ENCODE assay signal across 8 mouse cellular contexts in the genomic region with DNA sequence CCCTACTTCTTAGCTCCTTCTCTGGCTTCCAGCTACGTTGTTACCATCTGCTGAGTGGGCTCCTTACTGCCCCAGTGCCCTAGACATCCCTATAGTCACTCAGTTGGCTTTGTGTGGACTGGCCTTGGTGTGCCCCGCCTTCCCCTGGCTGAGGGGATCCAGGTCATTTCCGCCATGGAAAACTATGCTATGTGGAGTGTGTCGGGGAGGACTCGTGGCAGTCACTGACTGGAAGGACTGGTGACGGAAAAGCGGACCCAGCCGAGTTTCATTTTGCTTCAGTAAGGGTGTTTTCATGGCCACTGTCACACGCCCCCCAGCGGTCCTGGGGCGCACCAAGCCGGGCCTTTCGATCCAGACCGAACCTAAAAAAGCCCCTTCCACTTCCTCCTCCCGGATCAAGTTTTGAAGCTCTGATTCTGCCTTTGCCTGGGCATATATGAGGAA. TPM values are rescaled to one million over a fixed set of nuclear protein-coding genes. Genes with fewer than 3 reads are reported as not detected.
DNase-seq lines count a peak whose midpoint lies in the region; ATAC-seq and TF ChIP-seq lines count a peak whose summit lies in the region.

No protein-coding gene starts in this region.

- WGBS in forebrain, postnatal 0 days = 2% methylated on average over 15 of the region's 15 CpGs
- WGBS in hindbrain, embryonic 11.5 days = 5% methylated on average over 15 of the region's 15 CpGs

- H3K27ac ChIP-seq in forebrain, postnatal 0 days (ENCODE audit: low read depth, low read length) = peak overlapping the region; percentile 89
- H3K27ac ChIP-seq in hindbrain, embryonic 11.5 days (ENCODE audit: low read depth, low read length) = peak overlapping the region; percentile 87

- H3K27me3 ChIP-seq in forebrain, postnatal 0 days (ENCODE audit: insufficient read depth, low read length) = no peaks in the 10 kb centered on the region
- H3K27me3 ChIP-seq in hindbrain, embryonic 11.5 days (ENCODE audit: control insufficient read depth, insufficient read depth, low read length) = no peaks in the 10 kb centered on the region

- H3K4me1 ChIP-seq in forebrain, postnatal 0 days (ENCODE audit: insufficient read depth) = peaks cover 39% of the 10 kb centered on the region
- peaks cover 19% of the 10 kb centered on the region for H3K4me1 ChIP-seq in hindbrain, embryonic 11.5 days (replicated peaks; ENCODE audit: control insufficient read depth, insufficient read depth, low read length)

- ATAC-seq in forebrain, postnatal 0 days = peak; percentile 14
- ATAC-seq in hindbrain, embryonic 11.5 days (ENCODE audit: low FRiP score) = peak; percentile 56

- TF ChIP-seq CTCF in forebrain, postnatal 0 days (IDR thresholded peaks at IDR 0.05; ENCODE audit: low read depth) = peak; percentile 60

- H3K4me2 ChIP-seq in forebrain, postnatal 0 days (ENCODE audit: low read depth) = peak overlapping the region; percentile 82
- H3K4me2 ChIP-seq in hindbrain, embryonic 11.5 days (replicated peaks; ENCODE audit: low read depth, low read length) = peak overlapping the region; percentile 84

- H3K36me3 ChIP-seq in forebrain, postnatal 0 days (ENCODE audit: insufficient read depth) = no peaks in the 10 kb centered on the region
- no peaks in the 10 kb centered on the region for H3K36me3 ChIP-seq in hindbrain, embryonic 11.5 days (ENCODE audit: control insufficient read depth, insufficient read depth, low read length)

- peak overlapping the region; percentile 73 for H3K4me3 ChIP-seq in forebrain, postnatal 0 days (ENCODE audit: low read depth, low read length)
- peak overlapping the region; percentile 81 for H3K4me3 ChIP-seq in hindbrain, embryonic 11.5 days (ENCODE audit: low read depth, low read length)

- DNase-seq in NIH3T3 (ENCODE audit: low read depth) = peak; percentile 79
- DNase-seq in cerebellum, adult 18-20 months = peak; percentile 71 to 73
- DNase-seq in forebrain, postnatal 0 days = peak; percentile 68
- DNase-seq in hindbrain, embryonic 11.5 days (ENCODE audit: low spot score) = peak; percentile 70
- peak; percentile 81 for DNase-seq in layer of hippocampus, adult 9-11 months
- DNase-seq in lung, postnatal 36 days = peak; percentile 82
- DNase-seq in right cerebral cortex, adult 18-20 months = peak; percentile 69
- DNase-seq in urinary bladder, postnatal 25 days (ENCODE audit: low spot score) = peak; percentile 46

- H3K9ac ChIP-seq in forebrain, postnatal 0 days = peak overlapping the region; percentile 82
- peak overlapping the region; percentile 70 for H3K9ac ChIP-seq in hindbrain, embryonic 11.5 days (ENCODE audit: low read depth, low read length)

- H3K9me3 ChIP-seq in forebrain, postnatal 0 days (ENCODE audit: low read length) = no peaks in the 10 kb centered on the region
- no peaks in the 10 kb centered on the region for H3K9me3 ChIP-seq in hindbrain, embryonic 11.5 days (ENCODE audit: control insufficient read depth, low read length)

RNA-seq across cellular contexts. Expression of a gene that starts 1.3 kb away (rescaled TPM):
- 244 and 280 TPM in 2 replicates for total RNA-seq in forebrain, postnatal 0 days (2014; rRNA removed)
- polyA plus RNA-seq in forebrain, postnatal 0 days (2015; fragmentation: Nextera tagmentation; extraction: Ambion mirVana) = 244 and 246 TPM in 2 replicates
- polyA plus RNA-seq in hindbrain, embryonic 11.5 days (2014; fragmentation: Nextera tagmentation; extraction: Ambion mirVana) = 85.7 and 86.1 TPM in 2 replicates

RNA-seq across cellular contexts. Expression of a gene that starts 32.9 kb away (rescaled TPM):
- total RNA-seq in forebrain, postnatal 0 days (2014; rRNA removed) = 6.7 and 9.8 TPM in 2 replicates
- 6.2 and 8.6 TPM in 2 replicates for polyA plus RNA-seq in forebrain, postnatal 0 days (2015; fragmentation: Nextera tagmentation; extraction: Ambion mirVana)
- polyA plus RNA-seq in hindbrain, embryonic 11.5 days (2014; fragmentation: Nextera tagmentation; extraction: Ambion mirVana) = 0.46 and 0.60 TPM in 2 replicates

Comparison
In these comparisons a context has a peak if more than half of its experiments do, and no peak if none do; other contexts are left out.
1. Peak in every context shown above with its lines: DNase-seq, ATAC-seq, H3K4me3 ChIP-seq and H3K27ac ChIP-seq.